Mouse (Mus musculus) liver, embryonic 14.5 days (tissue): ENCODE data around the gene Tubg2. TPM values are rescaled to one million over a fixed set of nuclear protein-coding genes. Genes with fewer than 3 reads are reported as not detected.
A peak's percentile ranks its signal among the peaks of the same experiment; 100 is the strongest.
"Not testable (repeated sequence)": the region's sequence is repeated elsewhere in the genome, so short reads cannot be mapped to it uniquely, and the experiment has no call there.

ENCODE experiments used
- ATAC-seq: fragments of 200-750 bp; cut with Nextera tagmentation; 2 replicates; pipeline ENCODE4 v1.8.0; 2017; ENCODE audit warnings: moderate number of reproducible peaks, mild to moderate bottlenecking, moderate library complexity; ENCODE audit not compliant: insufficient read depth
- DNase-seq, 3 experiments: peaks; one replicate each; pipeline ENCODE4 v3.0.0-alpha.2; 2012 to 2013; ENCODE audit warnings: low read depth in 3 of 3, low spot score in 3 of 3
- H3K27ac ChIP-seq: fragments of 300-500 bp; sonication (generic); 2 replicates; pipeline ENCODE4 v1.5.1; 2014; ENCODE audit warnings: moderate library complexity, mild to moderate bottlenecking, control low read depth, inconsistent platforms
- H3K27me3 ChIP-seq: fragments of 300-500 bp; sonication (generic); 2 replicates; pipeline ENCODE4 v1.6.1; 2014; ENCODE audit warnings: mild to moderate bottlenecking, low read length, moderate library complexity; ENCODE audit not compliant: control insufficient read depth, insufficient read depth
- H3K36me3 ChIP-seq: fragments of 300-500 bp; sonication (generic); replicated peaks from 2 replicates; pipeline ENCODE4 v1.6.1; 2014; ENCODE audit warnings: low read depth; ENCODE audit not compliant: control insufficient read depth, insufficient read depth
- H3K4me1 ChIP-seq, 2 experiments: fragments of 200-500 bp in 1 of 2; fragments of 300-500 bp in 1 of 2; sonication (generic) in 1 of 2; replicated peaks; 2 replicates each; pipeline ENCODE4 v1.6.1; 2012 to 2014; ENCODE audit warnings: antibody characterized with exemption in 1 of 2, inconsistent platforms in 1 of 2, low read length in 1 of 2; ENCODE audit not compliant: control insufficient read depth in 2 of 2, insufficient read depth in 2 of 2
- H3K4me2 ChIP-seq: fragments of 300-500 bp; sonication (generic); 2 replicates; pipeline ENCODE4 v1.6.1; 2014; ENCODE audit warnings: low read depth, mild to moderate bottlenecking, control low read depth, moderate library complexity
- H3K4me3 ChIP-seq, 2 experiments: fragments of 200-500 bp in 1 of 2; fragments of 300-500 bp in 1 of 2; sonication (generic) in 1 of 2; 2 replicates each; pipeline ENCODE4 v1.5.1; 2012 to 2014; ENCODE audit warnings: low read depth in 2 of 2, low read length in 2 of 2, mild to moderate bottlenecking in 2 of 2, control low read depth in 1 of 2, inconsistent platforms in 1 of 2, moderate library complexity in 1 of 2; ENCODE audit not compliant: insufficient read depth in 1 of 2
- H3K9ac ChIP-seq: fragments of 300-500 bp; sonication (generic); replicated peaks from 2 replicates; pipeline ENCODE4 v1.6.1; 2014; ENCODE audit warnings: mild to moderate bottlenecking, control low read depth, moderate library complexity
- H3K9me3 ChIP-seq: fragments of 300-500 bp; sonication (generic); 2 replicates; pipeline ENCODE4 v1.6.1; 2016; ENCODE audit warnings: low read length, mixed read lengths; ENCODE audit not compliant: control insufficient read depth
- CTCF ChIP-seq: IDR thresholded peaks from 2 replicates; pipeline ENCODE4 v1.5.1; 2016; ENCODE audit warnings: antibody characterized with exemption, low read depth, control low read depth
- EP300 ChIP-seq: IDR thresholded peaks from 2 replicates; pipeline ENCODE4 v1.6.1; 2016; ENCODE audit warnings: antibody characterized with exemption, low read depth
- WGBS: fragments of 180-500 bp; shearing (Covaris S2); extraction: QIAGEN DNeasy Blood & Tissue Kit; methylation state at CpG from one replicate; pipeline ENCODE4 v1.1.7; 2014; ENCODE audit not compliant: insufficient replicate concordance; 5-methylcytosine and 5-hydroxymethylcytosine counted together
- polyA plus RNA-seq, 2 experiments: library from polyadenylated mRNA; depleted of rRNA in 1 of 2; stranded (reverse) in 1 of 2; unstranded in 1 of 2; fragments of >200 nt; fragmentation: Nextera tagmentation in 1 of 2; extraction: Ambion mirVana in 1 of 2; gene quantifications; 2 replicates each; pipeline versions ENCODE4 v1.2.1 to v1.2.3; 2012 to 2014

Tubg2 gene
- polyA plus RNA-seq, 2 experiments, result 0.13 TPM; not detected in 1

- H3K4me3 ChIP-seq, result peak overlapping the region; percentile 71 to 86
- no peaks in the 10 kb centered on the region; the same call in 1 of the 2 replicates for H3K36me3 ChIP-seq
- peak overlapping the region; percentile 89 for H3K9ac ChIP-seq
- DNase-seq (no peak), ATAC-seq (no peak)
- H3K4me2 ChIP-seq, result peak overlapping the region; percentile 100
- WGBS, result 21% methylated on average over 19 of the region's 19 CpGs
- TF ChIP-seq CTCF (no peak), EP300 (no peak)
- H3K4me1 ChIP-seq, result peaks cover 13 to 18% of the 10 kb centered on the region in 2 experiments
- H3K9me3 ChIP-seq, result no peaks in the 10 kb centered on the region
- H3K27ac ChIP-seq, result peak overlapping the region; percentile 81
- H3K27me3 ChIP-seq, result no peaks in the 10 kb centered on the region
These were observed 35.0 kb upstream of the Tubg2 start for GRCm38 (mm10) chr11:101120545-101121188.

DNA sequence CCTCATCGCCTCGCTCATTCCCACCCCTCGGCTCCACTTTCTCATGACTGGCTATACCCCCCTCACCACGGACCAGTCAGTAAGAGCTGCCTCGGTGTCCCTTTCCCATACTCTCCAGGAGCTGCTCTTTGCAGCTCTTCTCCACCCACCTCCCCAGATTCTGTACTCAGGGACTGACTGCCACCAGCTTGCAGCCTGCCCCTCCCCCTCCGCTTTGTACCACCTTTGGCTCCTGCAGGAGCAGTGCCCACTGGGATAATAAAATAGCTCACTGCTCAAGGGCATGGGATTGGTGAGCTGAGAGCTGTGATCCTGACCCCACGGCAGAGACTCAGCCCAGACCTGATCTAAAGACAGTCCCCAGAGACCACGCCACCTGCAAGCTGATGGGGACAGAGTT is 31.2 kb upstream of the Tubg2 start:
- H3K27ac ChIP-seq, H3K9me3 ChIP-seq, H3K27me3 ChIP-seq, DNase-seq, H3K4me2 ChIP-seq, H3K9ac ChIP-seq, H3K4me3 ChIP-seq, H3K36me3 ChIP-seq, ATAC-seq: not testable (repeated sequence)
- peaks cover 6 to 10% of the 10 kb centered on the region in 2 experiments for H3K4me1 ChIP-seq
- 83% methylated on average over 8 of the region's 8 CpGs for WGBS

- 91% methylated on average over 7 of the region's 9 CpGs for WGBS
These were observed 30.7 kb upstream of the Tubg2 start for GRCm38 (mm10) chr11:101125008-101125407.

GRCm38 (mm10) chr11:101127075-101127474 is 28.6 kb upstream of the Tubg2 start:
- no peak for DNase-seq
- TF ChIP-seq CTCF (peak; percentile 53), EP300 (no peak)
- H3K9me3 ChIP-seq, result no peaks in the 10 kb centered on the region; the same call in 1 of the 2 replicates
- peaks cover 9% of the 10 kb centered on the region; the same call in 1 of the 2 replicates for H3K36me3 ChIP-seq
- H3K4me2 ChIP-seq, result no peak overlapping the region
- ATAC-seq, result no peak
- H3K27ac ChIP-seq, result no peak overlapping the region
- no peak overlapping the region for H3K4me3 ChIP-seq
- WGBS, result 70% methylated on average over 1 of the region's 1 CpGs
- H3K27me3 ChIP-seq, result no peaks in the 10 kb centered on the region
- H3K4me1 ChIP-seq, result peaks cover 2 to 13% of the 10 kb centered on the region in 2 experiments; a peak in 2 of 4 replicates
- no peak overlapping the region for H3K9ac ChIP-seq

More at GRCm38 (mm10) chr11:101125008-101125407, 30.7 kb upstream of the Tubg2 start:
- H3K4me3 ChIP-seq, H3K27ac ChIP-seq, ATAC-seq, H3K9me3 ChIP-seq, DNase-seq, H3K9ac ChIP-seq, H3K27me3 ChIP-seq, H3K4me2 ChIP-seq, H3K36me3 ChIP-seq: not testable (repeated sequence)
- H3K4me1 ChIP-seq, result peaks cover 7 to 10% of the 10 kb centered on the region in 2 experiments

GRCm38 (mm10) chr11:101128996-101129577 is 26.6 kb upstream of the Tubg2 start:
- ATAC-seq (no peak), DNase-seq (no peak)
- TF ChIP-seq EP300, result no peak
- TF ChIP-seq CTCF, result no peak
- no peaks in the 10 kb centered on the region for H3K27me3 ChIP-seq
- peaks cover 2 to 13% of the 10 kb centered on the region in 2 experiments; a peak in 2 of 4 replicates for H3K4me1 ChIP-seq
- no peak overlapping the region for H3K4me3 ChIP-seq
- no peak overlapping the region for H3K9ac ChIP-seq
- no peaks in the 10 kb centered on the region; the same call in 1 of the 2 replicates for H3K9me3 ChIP-seq
- H3K27ac ChIP-seq, result no peak overlapping the region
- H3K36me3 ChIP-seq, result peaks cover 9% of the 10 kb centered on the region; the same call in 1 of the 2 replicates
- no peak overlapping the region for H3K4me2 ChIP-seq
- 68% methylated on average over 11 of the region's 11 CpGs for WGBS
